24 mouse cellular contexts compared by ENCODE assay signal in the genomic region with DNA sequence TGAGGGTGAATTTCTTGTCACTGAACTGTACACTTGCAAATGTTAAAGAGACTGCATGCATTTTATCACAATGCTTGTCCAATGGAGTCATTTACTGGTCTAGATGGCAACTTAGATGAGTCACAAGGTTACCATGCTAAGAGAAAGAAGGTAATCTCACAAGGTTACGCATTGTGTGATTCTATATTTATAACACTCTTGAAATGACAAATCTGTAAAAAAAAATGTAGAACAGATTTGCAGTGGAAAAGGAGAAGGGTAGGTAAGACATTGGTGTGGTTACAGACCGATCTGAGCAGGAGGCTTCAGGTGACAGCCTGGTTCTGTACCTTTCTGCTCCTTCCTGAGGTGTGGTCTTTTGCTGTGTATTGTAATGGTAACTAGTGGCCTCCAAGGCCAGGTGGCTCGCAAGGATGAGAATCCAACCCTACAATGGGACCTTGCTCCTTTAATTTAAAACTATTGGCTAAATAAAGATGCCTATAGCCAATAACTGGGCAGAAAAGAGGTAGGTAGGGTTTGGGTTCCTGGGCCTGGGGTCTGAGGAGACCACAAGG. TPM values are rescaled to one million over a fixed set of nuclear protein-coding genes. Genes with fewer than 3 reads are reported as not detected.
"Had no signal": no experiment of that assay in that cellular context is flagged by ENCODE, and none has a peak within 500 bp of the region (broad histone marks: within the 10 kb centered on the region; RNA-seq: fewer than 3 reads in every experiment).

No protein-coding gene starts in this region.

- H3K27me3 ChIP-seq: liver, embryonic 13.5 days had no signal

- H3K9ac ChIP-seq: liver, embryonic 13.5 days had no signal

- H3K4me2 ChIP-seq: liver, embryonic 13.5 days; midbrain, embryonic 11.5 days had no signal

- H3K9me3 ChIP-seq: liver, embryonic 13.5 days had no signal

- H3K4me3 ChIP-seq: liver, embryonic 13.5 days had no signal

- DNase-seq: kidney, adult 8-10 months; kidney, postnatal 14 days; kidney, postnatal 4 days; liver, embryonic 13.5 days; lung, adult 2 months; lung, postnatal 14 days; lung, postnatal 4 days; midbrain, embryonic 14.5 days; right cerebral cortex, postnatal 25 days; thymus, adult 18-20 months; thymus, postnatal 36 days had no signal

RNA-seq across cellular contexts. Expression of a gene that starts 35.2 kb away (rescaled TPM):
- polyA plus RNA-seq: kidney, embryonic 16.5 days; limb, embryonic 11.5 days; limb, embryonic 14.5 days; liver, adult 2 months; liver, embryonic 13.5 days; liver, embryonic 16.5 days; lung, adult 2 months; lung, embryonic 16.5 days; midbrain, embryonic 11.5 days; midbrain, embryonic 14.5 days; midbrain, postnatal 0 days; neural tube, embryonic 11.5 days; neural tube, embryonic 14.5 days; spleen, adult 2 months; stomach, embryonic 16.5 days; testis, adult 2 months had no signal
